Comparison of ENCODE assay signal across 7 mouse cellular contexts in the genomic region with DNA sequence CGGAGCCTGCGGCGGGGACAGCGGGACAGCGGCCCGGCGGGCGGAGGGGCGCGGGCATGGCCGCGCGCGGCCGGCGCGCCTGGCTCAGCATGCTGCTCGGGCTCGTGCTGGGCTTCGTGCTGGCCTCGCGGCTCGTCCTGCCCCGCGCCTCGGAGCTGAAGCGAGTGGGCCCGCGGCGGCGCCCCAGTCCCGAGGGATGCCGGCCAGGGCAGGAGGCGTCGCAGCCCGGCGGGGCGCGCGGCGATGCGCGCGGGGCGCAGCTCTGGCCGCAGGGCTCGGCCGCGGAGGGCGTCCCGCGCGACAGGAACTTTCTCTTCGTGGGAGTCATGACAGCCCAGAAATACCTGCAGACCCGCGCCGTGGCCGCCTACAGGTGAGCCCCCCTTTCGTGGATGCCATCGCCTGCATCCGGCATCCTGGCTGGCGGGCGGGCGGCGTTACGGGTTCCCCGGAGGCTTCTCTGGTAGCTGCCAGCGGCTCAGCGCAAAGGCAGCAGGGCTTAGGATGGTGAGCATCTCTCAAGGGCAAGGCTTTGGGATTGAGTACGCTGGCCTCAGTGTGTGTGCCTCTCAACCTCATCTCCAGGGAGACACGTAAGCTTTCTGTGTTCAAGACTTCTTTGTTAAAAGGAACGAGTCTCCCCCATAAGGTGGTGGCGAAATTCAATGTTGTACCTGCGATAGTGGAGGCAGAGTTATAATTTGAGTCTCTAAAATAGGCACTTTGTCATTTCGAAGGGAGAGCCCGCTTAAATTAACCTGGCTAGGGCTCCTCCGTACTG. TPM values are rescaled to one million over a fixed set of nuclear protein-coding genes. Genes with fewer than 3 reads are reported as not detected.
DNase-seq lines count a peak whose midpoint lies in the region; ATAC-seq and TF ChIP-seq lines count a peak whose summit lies in the region.

No protein-coding gene starts in this region.

- ATAC-seq in G1E (ENCODE audit: extremely low read depth, insufficient number of reproducible peaks, low FRiP score, poor library complexity, severe bottlenecking), result no peak
- peak; percentile 53 for ATAC-seq in midbrain, embryonic 11.5 days (ENCODE audit: low FRiP score)

- no peak for TF ChIP-seq CTCF in G1E (IDR thresholded peaks at IDR 0.05; ENCODE audit: low read depth, low read length)

- intact Hi-C loops in gastrocnemius, postnatal 14 days (cut with DNase I; ENCODE audit: low total_unique reads), result loop anchor here (5.0 kb wide), 2 partner anchors 72 to 142 kb away; no protein-coding TSS in a partner anchor

- peak overlapping the region; percentile 93 for H3K9ac ChIP-seq in midbrain, embryonic 11.5 days (ENCODE audit: low read length)

- H3K4me1 ChIP-seq in G1E (ENCODE audit: insufficient read depth, low read depth, low read length), result peaks cover 67% of the 10 kb centered on the region
- H3K4me1 ChIP-seq in midbrain, embryonic 11.5 days (ENCODE audit: control insufficient read depth, insufficient read depth, low read length), result peaks cover 10% of the 10 kb centered on the region; the same call in 1 of the 2 replicates

- H3K9me3 ChIP-seq in G1E (replicated peaks), result no peaks in the 10 kb centered on the region
- no peaks in the 10 kb centered on the region for H3K9me3 ChIP-seq in midbrain, embryonic 11.5 days (ENCODE audit: control insufficient read depth, low read length)

- DNase-seq in CD4-positive helper T cell, adult 2 months (ENCODE audit: low read depth, low spot score), result peak; percentile 57
- peak; percentile 33 for DNase-seq in G1E (ENCODE audit: low spot score)
- DNase-seq in cerebellum, postnatal 10 days, result peak; percentile 63 to 69
- peak; percentile 42 for DNase-seq in gastrocnemius, postnatal 14 days
- peak; percentile 51 for DNase-seq in kidney, postnatal 14 days
- peak; percentile 94 for DNase-seq in midbrain, embryonic 11.5 days (ENCODE audit: low spot score, missing footprints)
- DNase-seq in spleen, postnatal 10 days (ENCODE audit: low spot score in 2 of 2), result peak; percentile 70 to 73

- WGBS in midbrain, embryonic 11.5 days, result under 1% methylated on average over 71 of the region's 77 CpGs

- H3K4me2 ChIP-seq in midbrain, embryonic 11.5 days, result peak overlapping the region; percentile 80

- peaks cover 11% of the 10 kb centered on the region for H3K36me3 ChIP-seq in G1E (replicated peaks)
- no peaks in the 10 kb centered on the region for H3K36me3 ChIP-seq in midbrain, embryonic 11.5 days (ENCODE audit: control insufficient read depth, insufficient read depth, low read length)

- H3K4me3 ChIP-seq in G1E (ENCODE audit: low read depth, low read length), result peak overlapping the region; percentile 84
- H3K4me3 ChIP-seq in midbrain, embryonic 11.5 days (ENCODE audit: low read depth, low read length), result peak overlapping the region; percentile 91

- peak overlapping the region; percentile 90 for H3K27ac ChIP-seq in midbrain, embryonic 11.5 days (ENCODE audit: low read depth, low read length)

- H3K27me3 ChIP-seq in G1E (ENCODE audit: insufficient read depth, low read length), result peaks cover 18% of the 10 kb centered on the region
- H3K27me3 ChIP-seq in midbrain, embryonic 11.5 days (ENCODE audit: control insufficient read depth, insufficient read depth, low read length), result no peaks in the 10 kb centered on the region

RNA-seq across cellular contexts. Expression of gene Chsy1, which starts 0.7 kb away (rescaled TPM):
- 4.6 and 6.1 TPM in 2 replicates for total RNA-seq in G1E (2014; fragmentation: Nextera tagmentation)
- 7.1 and 7.3 TPM in 2 replicates for total RNA-seq in G1E (2017)
- 2.0 and 2.4 TPM in 2 replicates for polyA plus RNA-seq in G1E (2012)
- total RNA-seq in gastrocnemius, postnatal 14 days (2021), result 1 to 10 TPM; 6.9 to 7.6 TPM
- polyA plus RNA-seq in midbrain, embryonic 11.5 days (2014; fragmentation: Nextera tagmentation; extraction: Ambion mirVana), result 18.4 and 20.4 TPM in 2 replicates

RNA-seq across cellular contexts. Expression of gene Selenos, which starts 30.6 kb away (rescaled TPM):
- total RNA-seq in G1E (2014; fragmentation: Nextera tagmentation) (51.6 and 66.3 TPM in 2 replicates), G1E (2017) (51.9 and 53.3 TPM in 2 replicates)
- polyA plus RNA-seq in G1E (2012), result 30.0 and 34.5 TPM in 2 replicates
- total RNA-seq in gastrocnemius, postnatal 14 days (2021), result 10 to 100 TPM; 23.9 to 24.3 TPM
- polyA plus RNA-seq in midbrain, embryonic 11.5 days (2014; fragmentation: Nextera tagmentation; extraction: Ambion mirVana), result 85.7 and 85.9 TPM in 2 replicates

RNA-seq across cellular contexts. Expression of gene Snrpa1, which starts 51.2 kb away (rescaled TPM):
- total RNA-seq in G1E (2014; fragmentation: Nextera tagmentation) (92.9 and 116 TPM in 2 replicates), G1E (2017) (157 and 167 TPM in 2 replicates)
- 130 and 151 TPM in 2 replicates for polyA plus RNA-seq in G1E (2012)
- 10 to 100 TPM; 17.3 to 17.9 TPM for total RNA-seq in gastrocnemius, postnatal 14 days (2021)
- 230 and 247 TPM in 2 replicates for polyA plus RNA-seq in midbrain, embryonic 11.5 days (2014; fragmentation: Nextera tagmentation; extraction: Ambion mirVana)

Comparison
In these comparisons a context has a peak if more than half of its experiments do, and no peak if none do; other contexts are left out.
1. DNase-seq: peak in every context shown above with its lines; median percentile 94 in midbrain, embryonic 11.5 days; 72 in spleen, postnatal 10 days; 66 in cerebellum, postnatal 10 days; 57 in CD4-positive helper T cell, adult 2 months; 51 in kidney, postnatal 14 days; 42 in gastrocnemius, postnatal 14 days; 33 in G1E.
2. RNA of gene Snrpa1, which starts 51.2 kb away (total RNA-seq): 92.9 to 167 TPM in G1E; 17.3 to 17.9 TPM in gastrocnemius, postnatal 14 days; every median in the first group is over 4 times any median in the second.